Mouse (Mus musculus): ENCODE data around the gene Gpr132.

DNA sequence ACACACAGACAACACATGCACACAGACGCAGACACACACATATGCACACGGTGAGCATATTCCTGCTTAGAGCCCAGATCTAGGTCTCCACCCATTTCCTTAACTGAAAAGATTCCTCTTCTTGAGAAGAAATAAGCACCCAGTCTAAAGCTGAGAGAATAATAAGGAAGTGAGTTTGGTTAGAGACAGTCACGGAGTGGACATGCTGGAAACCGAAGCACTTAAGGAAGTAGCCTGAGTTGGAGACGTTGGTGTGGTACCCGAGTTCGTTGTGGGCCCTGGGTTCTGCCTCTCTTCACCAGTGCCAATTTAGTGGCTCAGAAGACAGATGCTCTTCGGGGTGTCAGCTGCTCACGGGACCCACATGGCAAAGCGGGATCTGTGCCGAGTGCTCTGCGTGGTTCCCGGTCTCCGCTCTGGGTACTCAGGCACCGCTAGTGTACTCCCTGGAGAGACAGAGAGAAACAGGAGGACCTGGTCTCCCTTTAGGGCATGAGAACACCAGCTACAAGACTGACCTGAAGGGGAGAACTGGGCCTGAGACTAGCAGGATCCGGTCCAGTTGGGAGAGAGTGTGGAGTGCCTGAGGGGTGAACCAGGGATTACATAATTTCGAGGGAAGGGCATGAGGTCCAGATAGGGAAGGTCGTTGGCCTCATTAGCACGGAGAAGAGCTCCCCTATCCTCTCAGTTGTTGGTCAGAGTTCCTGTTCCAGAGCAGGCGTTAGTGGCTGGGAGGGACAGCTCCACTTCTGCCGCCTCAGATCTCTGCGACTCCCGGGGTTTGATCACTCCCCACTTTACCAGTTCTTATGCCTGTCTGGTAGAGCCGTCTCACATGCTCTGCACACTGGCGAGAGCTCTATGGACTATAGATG lies 27.6 kb downstream of the Gpr132 start:
- TF ChIP-seq TAL1 (IDR thresholded peaks at IDR 0.05; ENCODE audit: low read length) = no peak
- no peak for TF ChIP-seq GATA1 (IDR thresholded peaks at IDR 0.05; ENCODE audit: low read length)
